Mouse (Mus musculus): ENCODE measurements around the gene Foxf2.

The Foxf2 gene

DNA sequence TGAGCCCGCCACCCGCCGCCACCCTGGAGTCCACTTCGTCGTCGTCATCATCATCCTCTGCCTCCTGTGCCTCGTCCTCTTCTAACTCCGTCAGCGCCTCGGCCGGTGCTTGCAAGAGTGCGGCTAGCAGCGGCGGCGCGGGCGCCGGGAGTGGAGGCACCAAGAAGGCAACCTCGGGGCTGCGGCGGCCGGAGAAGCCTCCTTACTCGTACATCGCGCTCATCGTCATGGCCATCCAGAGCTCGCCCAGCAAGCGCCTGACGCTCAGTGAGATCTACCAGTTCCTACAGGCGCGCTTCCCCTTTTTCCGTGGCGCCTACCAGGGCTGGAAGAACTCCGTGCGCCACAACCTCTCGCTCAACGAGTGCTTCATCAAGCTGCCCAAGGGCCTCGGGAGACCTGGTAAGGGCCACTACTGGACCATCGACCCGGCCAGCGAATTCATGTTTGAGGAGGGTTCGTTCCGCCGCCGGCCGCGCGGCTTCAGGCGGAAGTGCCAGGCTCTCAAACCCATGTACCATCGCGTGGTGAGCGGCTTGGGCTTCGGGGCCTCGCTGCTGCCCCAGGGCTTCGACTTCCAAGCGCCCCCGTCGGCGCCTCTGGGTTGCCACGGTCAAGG, 676 bp downstream of the Foxf2 start:
- DNase-seq = no peak

DNA sequence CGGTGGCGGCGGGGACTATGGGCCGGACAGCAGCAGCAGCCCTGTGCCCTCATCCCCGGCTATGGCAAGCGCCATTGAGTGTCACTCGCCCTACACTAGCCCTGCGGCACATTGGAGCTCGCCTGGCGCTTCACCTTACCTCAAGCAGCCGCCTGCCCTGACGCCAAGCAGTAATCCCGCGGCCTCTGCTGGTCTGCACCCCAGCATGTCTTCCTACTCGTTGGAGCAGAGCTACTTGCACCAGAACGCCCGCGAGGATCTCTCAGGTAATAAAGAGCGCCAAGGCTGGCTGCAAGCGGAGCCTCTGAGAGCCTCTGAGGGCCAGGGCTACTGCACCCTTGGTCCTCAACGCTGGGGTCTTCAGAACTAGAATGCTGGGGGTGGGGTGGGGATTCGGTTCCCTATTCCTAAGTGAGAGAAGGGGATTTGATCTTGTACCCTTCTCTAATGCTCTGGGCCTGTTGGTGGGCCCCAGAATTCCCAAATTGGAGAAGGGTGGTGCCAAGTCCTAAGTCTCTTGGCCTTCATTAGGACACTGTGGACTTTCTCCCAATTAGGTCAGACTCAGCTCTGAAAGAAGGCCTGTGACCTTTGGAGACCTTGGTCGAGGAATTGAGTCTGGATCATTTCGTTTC, 1.5 kb downstream of the Foxf2 start:
- DNase-seq = no peak

GRCm38 (mm10) chr13:31627864-31628690, 2.5 kb downstream of the Foxf2 start:
- no peak for DNase-seq

DNA sequence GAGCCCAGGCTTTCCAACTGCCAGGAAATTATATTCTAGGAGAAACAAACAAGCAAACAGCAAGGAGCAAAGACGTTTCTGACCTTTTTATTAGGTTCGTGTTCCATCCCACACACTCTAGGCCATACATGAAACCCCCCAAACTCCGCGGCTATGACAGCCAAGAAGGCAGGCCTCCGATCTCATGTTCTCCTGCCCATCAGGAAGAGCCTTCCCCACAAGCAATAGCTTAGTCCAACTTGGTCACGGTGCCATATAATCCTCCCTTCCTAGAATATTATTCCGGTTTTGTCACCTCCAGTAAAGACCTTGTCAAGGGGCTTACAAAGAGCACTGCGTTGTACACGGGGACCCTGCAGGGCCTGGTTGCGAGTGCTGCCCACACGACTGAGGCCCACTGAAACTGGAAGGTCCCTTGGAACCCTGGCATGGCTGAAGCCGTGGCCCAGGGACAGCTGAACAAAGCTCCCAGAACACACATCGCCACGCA, 3.1 kb downstream of the Foxf2 start:
- DNase-seq = no peak

DNA sequence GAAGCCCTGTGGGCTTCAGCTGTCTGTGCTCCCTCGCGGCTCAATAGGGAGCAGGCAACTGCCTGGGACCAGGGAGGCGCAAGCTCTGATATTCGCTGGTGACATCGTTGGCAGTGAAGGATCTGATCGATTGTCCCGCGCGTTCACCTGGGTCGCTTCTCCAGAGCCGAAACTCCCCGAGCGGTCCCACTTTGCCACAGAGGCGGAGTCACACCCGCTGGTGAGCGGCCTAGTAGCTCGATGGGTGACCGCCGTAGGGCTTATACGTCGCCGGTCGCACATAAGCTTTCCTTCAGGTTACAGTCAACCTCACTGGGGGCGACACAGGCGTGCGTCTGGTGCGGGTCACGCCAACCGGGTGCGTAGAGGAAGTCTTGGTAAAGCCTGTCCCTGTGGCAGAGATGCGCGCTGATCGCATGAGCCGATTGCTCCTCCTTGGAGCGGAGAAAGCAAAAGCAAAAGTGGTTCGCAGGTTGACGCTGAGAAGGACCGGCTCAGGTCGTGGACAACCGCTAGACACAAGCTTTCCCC, 3.8 kb downstream of the Foxf2 start:
- no peak for DNase-seq

GRCm38 (mm10) chr13:31630051-31630450, 4.4 kb downstream of the Foxf2 start:
- DNase-seq = no peak

- DNase-seq = no peak
These were observed 4.9 kb downstream of the Foxf2 start for GRCm38 (mm10) chr13:31630551-31630950.

DNA sequence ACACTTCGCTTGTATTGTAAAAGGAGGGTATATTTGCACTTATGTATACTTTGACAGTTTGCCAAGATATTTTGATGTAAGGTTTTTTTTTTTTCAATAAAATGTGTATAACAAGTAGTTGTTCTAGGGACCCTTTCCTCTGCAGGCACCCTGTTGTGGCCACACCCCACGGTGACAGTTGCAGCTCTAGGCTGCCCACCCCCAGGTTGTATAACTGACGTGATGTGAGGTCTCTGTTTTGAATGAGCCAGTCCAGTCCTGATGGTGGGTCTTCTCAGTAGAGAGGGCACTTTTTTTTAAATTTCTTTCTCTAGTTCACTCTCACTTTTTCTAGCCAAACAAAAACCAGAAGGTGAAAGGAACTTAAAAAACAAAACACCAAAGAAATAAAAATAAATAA, 5.7 kb downstream of the Foxf2 start:
- DNase-seq = no peak

- peak; percentile 68 for DNase-seq
These were observed 6.8 kb downstream of the Foxf2 start for GRCm38 (mm10) chr13:31632450-31632849.

DNA sequence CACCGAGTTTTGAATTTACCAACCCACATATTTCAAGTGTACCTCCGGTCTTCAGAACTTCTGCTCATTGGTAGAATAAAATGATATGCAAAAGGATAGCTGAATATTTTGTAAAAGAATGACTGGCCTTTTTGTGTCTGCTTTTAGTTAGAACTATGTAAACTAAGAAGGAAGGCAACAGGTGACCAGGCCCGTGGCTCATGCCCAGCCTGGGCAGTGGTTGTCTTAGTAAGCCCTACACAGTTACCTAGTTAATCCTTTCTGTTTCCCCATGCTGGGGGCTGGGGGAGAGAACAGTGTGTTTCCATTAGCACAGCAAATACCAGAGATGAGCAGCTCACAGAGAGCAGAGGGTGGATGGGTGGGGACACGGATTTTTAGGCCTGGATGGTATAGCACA, 7.6 kb downstream of the Foxf2 start:
- DNase-seq = no peak

- no peak for DNase-seq
These were observed 9.9 kb downstream of the Foxf2 start for GRCm38 (mm10) chr13:31635546-31635945.

DNA sequence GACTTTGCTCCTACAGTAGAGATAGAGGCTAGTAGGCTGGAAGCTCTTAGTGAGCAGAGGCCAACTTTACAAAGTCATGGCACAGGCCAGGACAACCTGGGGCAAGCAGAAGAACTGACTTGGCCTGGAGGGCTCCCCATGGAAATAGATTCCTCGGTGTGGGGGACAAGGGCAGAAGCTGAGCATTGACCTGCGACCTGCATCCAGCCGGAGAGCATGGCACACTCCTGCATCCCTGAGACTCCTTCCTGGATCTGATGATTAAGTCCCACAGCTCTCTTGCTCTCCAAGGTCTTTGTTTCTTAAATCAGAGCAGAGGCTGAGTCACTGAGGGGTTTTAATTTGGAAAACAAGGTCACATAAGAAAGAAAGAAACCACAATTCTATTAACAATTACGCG, 15.9 kb downstream of the Foxf2 start:
- no peak for DNase-seq

DNA sequence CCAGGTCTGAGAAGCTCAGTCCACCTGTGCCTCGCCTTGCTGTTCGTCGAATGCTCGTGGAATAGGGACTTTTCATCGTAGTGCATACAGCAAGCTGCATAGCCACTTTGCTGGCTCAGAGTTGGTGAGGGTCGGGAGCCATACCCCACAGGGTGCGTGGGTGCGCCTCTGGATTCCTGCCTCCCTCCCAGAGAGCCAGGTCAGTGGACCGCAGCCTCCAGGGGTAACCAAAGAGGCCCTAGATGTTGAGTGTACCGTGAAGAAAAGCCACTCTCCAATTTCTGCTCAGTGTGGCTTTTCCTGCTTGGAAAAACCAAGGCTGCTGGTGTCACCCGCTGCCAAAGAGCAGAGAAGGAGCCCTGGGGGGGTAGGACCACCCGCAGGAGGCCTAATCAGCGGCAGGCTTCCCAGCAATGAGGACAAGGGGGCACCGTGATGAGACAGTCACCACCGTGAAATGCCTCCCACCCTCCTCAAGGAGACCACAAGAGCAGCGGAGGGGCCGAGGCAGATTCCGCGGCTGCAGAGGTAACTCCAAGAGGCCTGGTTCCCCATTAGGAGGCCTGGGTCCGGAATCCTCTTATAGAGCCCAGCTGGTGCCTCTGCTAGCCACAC, 26.6 kb downstream of the Foxf2 start:
- DNase-seq = no peak

DNA sequence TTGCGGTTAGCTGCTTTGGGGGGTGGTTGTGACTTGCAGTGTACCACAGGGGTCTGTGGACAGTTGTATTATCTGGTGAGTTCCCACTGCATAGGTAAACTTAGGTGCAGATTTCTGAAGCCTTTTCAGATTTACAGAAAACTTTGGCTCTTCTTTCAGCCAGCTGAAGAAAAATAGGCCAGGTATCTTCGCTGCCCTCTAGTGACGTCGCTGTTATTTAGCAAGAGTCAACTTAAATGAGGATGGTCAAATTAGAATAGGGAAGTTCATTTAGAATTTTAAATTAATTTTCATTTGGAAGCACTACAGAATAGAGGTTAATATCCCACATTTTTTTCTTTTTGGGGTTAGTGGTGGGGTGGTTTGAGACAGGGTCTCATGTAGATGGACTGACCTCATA, 30.6 kb downstream of the Foxf2 start:
- DNase-seq = no peak

DNA sequence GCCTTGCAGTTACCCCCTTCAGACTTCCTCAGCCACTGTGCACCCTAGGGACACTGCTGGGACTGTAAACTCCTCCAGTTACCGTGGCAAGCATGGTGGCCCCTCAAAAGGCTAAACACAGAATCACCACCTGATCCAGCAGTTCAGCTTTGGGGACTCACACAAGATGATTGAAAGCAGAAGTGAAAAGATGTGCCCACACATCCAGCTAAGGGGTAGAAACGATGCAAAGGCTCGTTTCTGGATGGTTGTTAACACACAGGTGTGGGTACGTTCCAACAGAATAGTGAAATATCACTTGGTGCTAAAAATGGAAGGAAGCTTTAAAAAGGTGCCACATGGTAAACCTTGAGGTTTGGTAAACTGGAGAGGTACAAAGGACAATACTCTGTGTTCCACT, 32.6 kb downstream of the Foxf2 start:
- DNase-seq = no peak

DNA sequence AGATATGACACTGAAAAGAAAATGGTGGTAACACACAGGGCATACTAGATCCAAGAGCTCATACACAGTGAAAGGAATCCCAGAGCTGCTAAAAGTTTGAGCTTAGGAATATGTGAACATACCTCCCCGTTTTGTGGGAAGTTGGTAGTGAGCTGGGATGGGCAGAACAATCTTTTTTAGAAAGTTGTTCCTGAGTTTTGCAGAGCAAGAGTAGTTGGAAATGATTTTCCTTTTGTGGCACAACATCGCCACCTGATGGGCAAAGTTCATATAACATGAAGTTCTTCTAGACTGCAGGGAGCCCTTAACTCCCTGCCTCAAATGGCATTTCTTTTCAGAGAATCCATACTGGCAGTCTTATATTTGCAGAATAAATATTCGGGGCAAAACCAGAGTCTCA, 33.3 kb downstream of the Foxf2 start:
- peak; percentile 68 for DNase-seq

GRCm38 (mm10) chr13:31661211-31661610, 35.6 kb downstream of the Foxf2 start:
- no peak for DNase-seq

DNA sequence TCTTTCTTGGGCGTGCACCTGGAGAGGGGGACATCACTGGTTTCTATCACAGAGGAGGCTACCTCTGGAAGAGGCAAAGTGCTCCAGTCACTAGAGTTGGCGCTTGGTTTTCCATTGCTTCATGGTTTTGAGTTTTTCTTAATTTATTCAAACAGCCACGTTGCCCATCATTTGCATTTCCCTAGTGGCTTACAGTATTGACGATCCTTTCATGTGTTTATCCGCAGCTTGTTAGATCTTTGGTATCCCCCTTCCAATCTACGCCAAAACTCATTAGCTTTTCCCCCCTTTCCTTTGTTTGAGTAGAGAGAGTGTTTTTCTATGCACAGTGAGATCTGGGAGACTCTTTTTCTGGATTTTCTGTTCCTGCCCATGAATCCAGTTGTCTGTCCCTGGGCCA, 39.8 kb downstream of the Foxf2 start:
- DNase-seq = no peak

DNA sequence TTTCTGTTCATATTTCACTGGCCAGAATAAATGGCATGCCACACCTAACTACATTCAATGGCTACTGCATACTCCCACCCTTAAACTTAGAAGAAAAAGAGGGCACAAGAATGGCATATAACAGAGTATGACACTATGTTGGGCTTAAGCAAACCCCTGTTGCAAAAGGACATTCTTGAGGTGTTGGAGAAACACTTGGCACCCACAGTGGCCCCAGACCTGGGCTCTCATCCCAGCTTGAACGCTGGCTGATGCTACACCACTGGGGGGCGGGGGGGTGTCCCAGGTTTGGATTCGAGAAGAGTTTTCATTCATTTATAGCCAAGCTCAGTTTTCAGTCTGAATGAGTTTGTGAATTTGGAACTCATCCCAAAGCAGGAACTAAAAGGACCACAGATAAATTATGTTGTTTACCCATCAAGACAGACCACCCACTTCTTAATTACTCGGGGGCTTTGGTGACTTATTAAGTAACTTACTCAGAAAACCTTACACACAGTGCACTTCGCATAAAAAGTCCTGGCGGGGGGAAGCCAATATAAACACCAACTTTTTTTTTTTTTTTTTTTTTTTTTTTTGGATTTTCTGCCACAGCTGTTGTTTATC, 42.4 kb downstream of the Foxf2 start:
- DNase-seq = no peak

DNA sequence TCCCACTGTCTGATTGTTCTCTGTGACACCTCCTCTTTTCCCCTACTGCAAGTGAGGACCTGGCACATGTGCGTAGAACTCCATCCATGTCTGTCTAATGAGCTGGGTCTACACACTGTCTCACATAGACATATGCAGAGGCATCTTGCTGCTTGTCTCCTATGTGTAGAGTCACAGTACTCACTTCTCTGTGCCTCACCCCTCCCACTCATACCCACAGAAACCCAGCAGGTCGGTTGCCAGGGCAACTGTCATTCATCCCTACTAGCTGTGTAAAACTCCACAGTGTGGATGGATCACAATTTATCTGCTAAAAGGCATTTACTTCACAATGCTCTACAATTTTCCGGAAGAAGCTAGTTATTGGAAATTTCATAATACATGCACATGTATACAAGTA, 46.5 kb downstream of the Foxf2 start:
- no peak for DNase-seq

Data from right cerebral cortex, postnatal 14 days (tissue).